Mouse (Mus musculus): ENCODE measurements around the gene Fmo1.
A peak's percentile ranks its signal among the peaks of the same experiment; 100 is the strongest.

Gene Fmo1

GRCm38 (mm10) chr1:162863579-162863978 is 2.8 kb downstream of the Fmo1 start:
- no peak for DNase-seq (ENCODE audit: low spot score in 2 of 2)

DNA sequence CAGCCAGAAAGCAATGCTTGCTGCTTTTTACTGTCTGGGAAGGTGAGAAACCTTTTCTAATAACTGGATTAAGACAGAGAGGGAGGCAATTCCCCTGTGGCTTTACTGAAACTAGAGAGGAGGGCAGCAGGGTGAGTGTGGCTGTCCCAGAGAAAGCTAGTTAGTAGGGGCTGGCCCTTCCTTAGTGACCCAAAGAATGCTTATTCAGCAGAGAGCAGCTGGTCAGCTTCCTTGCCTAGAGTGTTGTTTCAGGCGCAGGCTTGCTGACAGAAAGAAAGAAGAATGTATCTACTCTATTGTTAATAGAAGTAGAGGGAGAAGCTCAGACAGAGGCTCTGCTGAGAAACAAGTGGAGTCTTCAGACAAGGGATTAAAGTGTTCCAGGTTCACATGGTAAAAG is 4.1 kb downstream of the Fmo1 start:
- DNase-seq (ENCODE audit: low spot score in 2 of 2), result no peak

DNA sequence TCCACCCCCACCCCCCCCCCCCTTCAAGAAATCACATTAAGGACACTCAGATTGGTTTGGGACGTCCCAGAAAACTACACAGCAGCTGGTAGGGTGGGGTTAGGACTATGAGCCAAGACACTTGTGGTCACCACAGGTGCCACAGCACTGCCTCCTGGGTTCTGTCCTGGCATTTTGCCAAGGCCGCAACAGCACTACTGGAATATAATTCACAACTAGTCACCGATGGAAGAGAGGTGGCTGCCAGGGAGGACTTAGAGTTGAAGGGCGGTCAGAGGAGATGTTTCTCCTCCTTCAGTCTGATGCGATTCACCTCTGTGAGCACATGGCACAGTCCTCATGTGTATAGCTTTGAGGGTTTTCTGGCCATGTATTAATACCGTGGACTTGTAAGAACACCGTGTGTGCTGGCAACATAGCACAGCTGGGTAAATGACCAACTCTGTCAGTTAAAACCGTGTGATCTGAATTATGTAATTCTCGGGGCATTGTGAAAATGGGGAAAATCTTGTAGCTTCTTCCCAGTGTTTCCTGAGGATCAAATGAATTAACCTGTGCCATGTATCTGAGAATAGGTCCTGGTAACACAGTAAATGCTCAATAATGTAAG is 6.3 kb downstream of the Fmo1 start:
- no peak for DNase-seq (ENCODE audit: low spot score in 2 of 2)

- DNase-seq (ENCODE audit: low spot score in 2 of 2), result no peak
Observed at GRCm38 (mm10) chr1:162859545-162859976, 6.8 kb downstream of the Fmo1 start.

GRCm38 (mm10) chr1:162858748-162859130 is 7.7 kb downstream of the Fmo1 start:
- DNase-seq (ENCODE audit: low spot score in 2 of 2), result no peak

DNA sequence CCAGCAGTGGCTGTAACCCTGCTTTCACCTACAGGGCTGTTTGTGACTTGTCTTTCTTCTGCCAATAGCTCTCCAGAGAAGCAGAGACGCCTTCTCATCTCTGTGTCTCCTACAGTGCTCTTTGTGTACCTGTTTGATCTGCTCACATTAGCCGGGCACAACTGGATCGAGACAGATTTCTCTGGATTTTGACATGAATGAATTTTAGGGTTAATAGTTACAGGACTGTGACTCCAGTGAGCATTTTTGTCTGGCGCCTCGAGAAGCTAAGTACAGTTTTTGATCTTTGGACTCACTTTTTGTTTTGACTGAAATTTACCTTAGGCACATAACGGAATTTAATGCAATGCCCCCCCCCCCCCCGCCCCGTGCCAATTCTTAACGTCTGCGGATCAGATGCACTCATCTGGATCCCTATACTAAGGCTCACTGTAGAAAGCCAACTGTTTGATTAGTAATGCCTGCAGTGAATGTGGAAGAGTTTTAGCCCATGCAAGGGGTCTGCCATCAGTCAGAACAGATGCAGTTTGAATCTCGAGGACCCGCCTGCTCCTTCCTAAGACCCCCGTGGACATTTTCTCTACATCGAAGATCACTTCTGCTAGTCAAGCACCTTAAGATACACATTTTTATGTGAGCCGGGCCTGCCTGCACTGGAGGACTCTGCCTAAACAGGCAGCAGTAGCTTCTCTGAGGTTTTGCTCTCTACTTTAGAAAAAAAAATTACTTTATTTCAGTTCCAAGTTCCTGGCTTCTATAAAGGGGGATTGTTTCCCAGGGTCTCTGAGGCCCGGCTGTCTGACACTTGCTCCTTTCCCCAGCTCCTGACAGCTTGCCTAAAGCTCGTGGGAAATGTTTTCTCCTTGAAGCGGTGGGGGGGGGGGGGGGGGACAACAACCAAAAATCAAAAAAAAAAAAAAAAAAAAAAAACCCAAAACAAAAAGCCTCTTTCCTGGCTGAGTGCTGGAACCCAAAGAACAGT is 8.4 kb downstream of the Fmo1 start:
- no peak for DNase-seq (ENCODE audit: low spot score in 2 of 2)

DNA sequence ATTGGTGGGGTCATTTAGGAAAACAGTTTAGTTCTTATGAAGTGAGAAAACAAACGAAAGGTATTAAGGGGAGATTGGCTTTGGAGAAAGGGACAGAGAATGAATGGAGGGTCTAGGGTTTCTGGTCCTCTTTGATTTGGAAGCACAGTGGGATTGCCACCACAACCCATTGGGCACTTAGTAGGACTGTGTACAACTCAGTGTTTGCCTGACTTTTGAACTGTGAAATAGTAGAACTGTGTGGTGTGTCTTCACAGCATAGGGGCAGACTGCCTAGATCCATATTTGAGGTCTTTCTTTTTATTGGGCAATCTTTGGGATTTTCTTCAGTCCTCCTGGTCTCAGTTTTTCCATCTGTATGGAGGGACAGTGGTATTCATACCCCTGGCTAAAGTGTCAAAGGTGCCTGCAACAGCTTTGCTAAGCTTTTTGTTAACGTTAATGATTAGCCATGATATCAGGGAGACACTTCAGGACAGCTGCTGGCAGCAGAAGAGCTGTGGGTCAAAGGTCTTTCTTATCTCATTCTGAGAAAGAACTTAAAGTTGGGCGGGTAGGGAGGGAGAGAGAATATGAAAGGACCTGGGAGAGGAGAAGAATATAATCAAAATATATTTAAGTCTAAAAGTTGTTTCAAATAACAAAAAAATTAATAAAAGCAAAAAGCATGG is 12.5 kb downstream of the Fmo1 start:
- no peak for DNase-seq (ENCODE audit: low spot score in 2 of 2)

- DNase-seq (ENCODE audit: low spot score in 2 of 2), result no peak
Observed at GRCm38 (mm10) chr1:162847554-162847953, 18.9 kb downstream of the Fmo1 start.

- no peak for DNase-seq (ENCODE audit: low spot score in 2 of 2)
Observed at GRCm38 (mm10) chr1:162840211-162840610, 26.2 kb downstream of the Fmo1 start.

GRCm38 (mm10) chr1:162838976-162839375 is 27.4 kb downstream of the Fmo1 start:
- no peak for DNase-seq (ENCODE audit: low spot score in 2 of 2)

DNA sequence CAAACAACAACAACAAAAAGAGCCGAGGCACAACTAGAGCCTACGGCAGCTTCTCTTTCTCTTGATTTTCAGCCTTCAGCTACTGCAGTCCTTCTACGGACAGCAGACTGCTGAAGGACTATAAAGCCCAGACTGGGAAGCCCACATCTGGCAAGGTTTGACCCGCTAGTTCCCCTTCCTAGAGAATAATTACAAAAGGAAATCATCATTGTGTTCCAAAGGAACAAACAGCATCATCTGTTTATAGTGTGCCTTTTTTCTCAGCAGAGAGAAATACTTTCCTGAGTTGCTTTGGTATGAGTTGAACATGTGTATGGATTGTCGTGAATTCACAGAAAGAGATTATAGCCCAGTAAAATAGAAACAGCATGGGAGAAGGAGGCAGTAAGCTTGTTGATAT is 32.1 kb downstream of the Fmo1 start:
- DNase-seq (ENCODE audit: low spot score in 2 of 2), result no peak

DNA sequence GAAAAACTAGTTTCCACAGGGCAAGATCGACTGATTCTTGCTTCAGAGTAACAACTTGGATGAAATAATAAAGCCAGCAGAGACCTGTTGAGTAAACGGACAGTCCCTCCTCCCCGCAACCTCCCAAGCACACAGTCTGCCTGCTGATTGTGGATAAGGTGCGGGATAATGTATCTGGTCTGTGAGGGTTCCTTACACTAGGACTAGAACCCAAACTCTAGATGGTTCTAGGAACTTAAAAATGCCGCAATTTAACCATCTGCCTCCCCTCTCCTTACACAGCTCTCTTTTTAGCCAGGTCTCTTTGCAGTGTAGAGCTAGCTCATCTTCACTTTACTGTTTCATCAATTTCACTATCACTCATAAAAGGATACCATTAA is 33.8 kb downstream of the Fmo1 start:
- no peak for DNase-seq (ENCODE audit: low spot score in 2 of 2)

- DNase-seq (ENCODE audit: low spot score in 2 of 2), result no peak
Observed at GRCm38 (mm10) chr1:162831838-162832573, 34.4 kb downstream of the Fmo1 start.

DNA sequence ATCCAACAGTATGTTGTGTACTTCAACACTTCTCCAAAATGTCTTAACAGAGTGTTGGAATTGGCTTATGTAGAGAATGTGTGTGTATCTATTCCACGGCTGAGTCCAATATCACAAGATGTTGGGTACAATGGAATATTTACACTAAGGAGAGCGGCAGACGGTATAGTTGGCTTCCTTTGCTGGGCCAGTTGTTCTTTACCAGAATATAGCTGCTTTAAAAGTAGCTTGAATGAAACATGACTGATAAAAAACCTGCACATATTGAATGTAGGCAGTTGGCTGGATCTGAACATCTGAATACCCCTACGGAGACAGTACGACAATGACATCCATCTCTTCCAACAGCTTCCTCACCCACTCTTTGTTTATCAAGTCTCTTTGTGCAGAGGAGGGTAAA is 47.1 kb downstream of the Fmo1 start:
- peak in 1 of 2 experiments; percentile 14 for DNase-seq (ENCODE audit: low spot score in 2 of 2)

- DNase-seq (ENCODE audit: low spot score in 2 of 2), result no peak
Observed at GRCm38 (mm10) chr1:162815381-162816127, 50.9 kb downstream of the Fmo1 start.

- DNase-seq (ENCODE audit: low spot score in 2 of 2), result no peak
Observed at GRCm38 (mm10) chr1:162814932-162815331, 51.5 kb downstream of the Fmo1 start.

DNA sequence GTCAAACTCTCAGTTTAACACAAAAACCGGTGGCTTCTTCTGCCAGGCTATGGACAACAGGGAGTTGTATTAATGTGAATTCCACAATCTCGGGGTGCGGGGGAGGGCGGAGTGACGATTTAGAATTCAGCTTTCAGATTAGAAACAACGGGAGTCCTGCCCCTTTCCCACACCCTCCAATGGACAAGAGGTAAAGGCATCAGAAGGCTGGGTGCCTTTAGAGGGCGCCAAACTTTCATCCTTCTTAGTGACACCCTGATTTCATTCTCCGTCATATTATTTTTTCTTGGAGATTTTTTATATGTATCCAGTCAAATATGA is 52.6 kb downstream of the Fmo1 start, which contains the start of gene Fmo4:
TSS of gene Fmo4 (minus strand) at position 137 of the 321 bp plus-strand sequence.
- DNase-seq (ENCODE audit: low spot score in 2 of 2), result peak; percentile 17 to 24

GRCm38 (mm10) chr1:162813143-162813835 is 53.1 kb downstream of the Fmo1 start:
- DNase-seq (ENCODE audit: low spot score in 2 of 2), result no peak

GRCm38 (mm10) chr1:162808541-162808940 is 57.9 kb downstream of the Fmo1 start:
- no peak for DNase-seq (ENCODE audit: low spot score in 2 of 2)

DNA sequence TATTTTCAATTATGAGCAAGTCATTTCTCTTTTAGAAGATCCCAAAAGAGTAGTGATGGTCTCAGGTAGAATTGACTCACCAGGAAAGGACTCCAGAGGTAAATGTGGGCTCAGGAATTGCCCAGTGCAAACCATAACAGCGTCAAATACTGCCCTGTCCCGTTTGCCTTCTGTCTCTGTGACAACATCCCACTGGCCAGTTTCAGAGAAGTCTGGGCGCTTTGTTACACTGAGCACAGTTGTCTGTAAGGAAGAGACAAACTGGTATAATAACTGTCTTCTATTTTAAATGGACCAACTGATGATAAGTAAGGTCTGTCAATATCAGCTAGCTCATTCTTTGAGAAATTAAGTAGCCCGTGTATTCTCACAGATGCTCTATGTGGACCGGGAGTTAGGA is 59.0 kb downstream of the Fmo1 start:
- no peak for DNase-seq (ENCODE audit: low spot score in 2 of 2)

GRCm38 (mm10) chr1:162805011-162805410 is 61.4 kb downstream of the Fmo1 start:
- no peak for DNase-seq (ENCODE audit: low spot score in 2 of 2)

Measured in right cerebral cortex, adult 2 months (tissue).